Mouse (Mus musculus): Measurements from ENCODE around the gene 4933407L21Rik. TPM values are rescaled to one million over a fixed set of nuclear protein-coding genes. Genes with fewer than 3 reads are reported as not detected.

The 4933407L21Rik gene
- polyA plus RNA-seq, 1 experiment from 2014 or later: 7.1 TPM

DNA sequence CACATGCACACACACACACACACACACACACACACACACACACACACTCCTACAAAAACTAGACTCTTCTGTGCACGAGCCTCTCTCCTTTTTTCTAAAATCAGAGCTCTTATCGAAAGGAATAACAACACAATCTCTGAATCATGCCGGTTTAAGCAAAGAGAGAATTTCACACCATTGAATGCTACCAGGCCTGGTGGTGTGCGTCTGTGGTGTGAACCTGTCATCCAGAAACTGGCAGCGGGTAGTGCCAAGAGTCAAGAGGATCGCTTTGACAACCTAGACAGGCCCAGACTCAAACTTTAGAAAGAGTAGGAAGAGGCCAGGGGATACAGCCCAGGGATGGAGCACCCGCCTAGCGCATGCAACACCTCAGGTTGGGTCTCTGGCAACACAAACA is 14.0 kb downstream of the 4933407L21Rik start:
- no peaks in the 10 kb centered on the region for H3K4me1 ChIP-seq (replicated peaks)
- 88% methylated on average over 8 of the region's 8 CpGs for WGBS
- H3K4me3 ChIP-seq: no peak overlapping the region
- H3K9me3 ChIP-seq: 0 out of 2 replicates have a peak, but pooled peaks cover 3% of the 10 kb centered on the region
- H3K36me3 ChIP-seq: no peaks in the 10 kb centered on the region
- no peak overlapping the region for H3K27ac ChIP-seq (replicated peaks)
- no peak overlapping the region for H3K9ac ChIP-seq
- H3K27me3 ChIP-seq: no peaks in the 10 kb centered on the region
- ATAC-seq (ENCODE audit: low FRiP score, low read depth): no peak
- H3K4me2 ChIP-seq: no peak overlapping the region

GRCm38 (mm10) chr1:85949085-85949684 is 20.9 kb downstream of the 4933407L21Rik start:
- Histone ChIP-seq H3K9ac (no peak overlapping the region), H3K36me3 (no peaks in the 10 kb centered on the region), H3K27ac (replicated peaks) (no peak overlapping the region), H3K4me3 (no peak overlapping the region), H3K4me2 (no peak overlapping the region), H3K27me3 (no peaks in the 10 kb centered on the region), H3K9me3 (0 out of 2 replicates have a peak, but pooled peaks cover 3% of the 10 kb centered on the region), H3K4me1 (replicated peaks) (no peaks in the 10 kb centered on the region)
- ATAC-seq (ENCODE audit: low FRiP score, low read depth): no peak
- WGBS: 86% methylated on average over 2 of the region's 2 CpGs

DNA sequence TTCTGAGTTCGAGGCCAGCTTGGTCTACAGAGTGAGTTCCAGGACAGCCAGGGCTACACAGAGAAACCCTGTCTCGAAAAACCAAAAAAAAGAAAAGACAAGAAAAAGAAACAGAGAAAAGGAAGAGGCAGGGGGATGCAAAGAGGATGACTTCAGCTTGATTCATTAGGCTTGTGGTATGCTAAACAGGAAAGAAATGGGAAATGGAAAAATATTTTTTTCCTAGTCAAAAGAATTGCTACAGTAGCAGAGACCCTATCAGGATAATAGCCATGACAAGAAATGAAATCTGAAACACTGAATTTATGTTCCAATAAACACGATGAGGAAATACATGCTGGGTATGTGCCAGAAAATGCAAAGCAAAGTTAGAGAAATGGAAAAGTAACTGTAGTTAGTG is 26.9 kb downstream of the 4933407L21Rik start:
- Histone ChIP-seq H3K27ac (replicated peaks) (no peak overlapping the region), H3K4me2 (no peak overlapping the region), H3K27me3 (no peaks in the 10 kb centered on the region), H3K4me3 (no peak overlapping the region), H3K4me1 (replicated peaks) (0 out of 2 replicates have a peak, but pooled peaks cover 4% of the 10 kb centered on the region), H3K36me3 (no peaks in the 10 kb centered on the region), H3K9me3 (no peaks in the 10 kb centered on the region), H3K9ac (no peak overlapping the region)
- no peak for ATAC-seq (ENCODE audit: low FRiP score, low read depth)
- 77% methylated on average over 3 of the region's 3 CpGs for WGBS

GRCm38 (mm10) chr1:85957290-85957689 is 29.0 kb downstream of the 4933407L21Rik start:
- 78% methylated on average over 5 of the region's 5 CpGs for WGBS
- no peak overlapping the region for H3K4me3 ChIP-seq
- H3K9me3 ChIP-seq: no peaks in the 10 kb centered on the region
- no peaks in the 10 kb centered on the region for H3K27me3 ChIP-seq
- ATAC-seq (ENCODE audit: low FRiP score, low read depth): 0 out of 2 replicates have a peak, but pooled peaks have one; percentile 3
- no peak overlapping the region for H3K27ac ChIP-seq (replicated peaks)
- no peaks in the 10 kb centered on the region for H3K36me3 ChIP-seq
- no peak overlapping the region for H3K9ac ChIP-seq
- 0 out of 2 replicates have a peak, but pooled peaks cover 4% of the 10 kb centered on the region for H3K4me1 ChIP-seq (replicated peaks)
- H3K4me2 ChIP-seq: no peak overlapping the region

DNA sequence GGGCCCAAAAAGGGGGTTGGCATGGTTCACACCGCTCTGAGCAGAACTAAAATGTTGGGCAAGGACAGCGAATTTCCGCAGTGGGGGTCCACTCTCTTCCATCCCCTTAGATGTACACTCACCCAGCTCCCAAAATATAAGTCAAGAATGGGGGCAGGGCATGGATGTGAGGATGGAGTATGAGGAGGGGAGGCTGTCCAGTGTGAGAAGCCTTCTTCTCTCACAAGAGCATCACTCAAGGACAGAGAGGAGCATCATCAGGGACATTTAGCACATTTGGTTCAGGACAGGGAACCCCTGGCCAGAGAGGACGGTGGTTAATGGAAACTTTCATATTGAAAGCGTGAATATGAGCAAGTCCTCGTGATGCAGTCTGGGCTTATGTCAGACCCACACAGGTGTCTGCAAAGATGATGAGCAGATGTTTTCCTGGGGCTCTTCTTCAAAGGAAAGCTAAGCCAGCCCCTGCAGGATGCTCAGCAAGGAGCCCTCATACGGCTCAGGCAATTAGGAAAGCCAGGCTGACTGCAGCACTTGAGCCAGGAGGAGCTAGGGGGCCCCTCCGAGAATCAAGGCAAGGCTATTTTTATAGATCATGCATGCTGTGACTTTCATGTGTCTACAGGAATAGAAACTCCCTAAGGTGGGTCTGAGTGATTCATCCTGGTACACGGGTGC is 29.8 kb downstream of the 4933407L21Rik start:
- peak; percentile 42; the same call in 1 of the 2 replicates for ATAC-seq (ENCODE audit: low FRiP score, low read depth)
- Histone ChIP-seq H3K27ac (replicated peaks) (no peak overlapping the region), H3K36me3 (no peaks in the 10 kb centered on the region), H3K4me3 (no peak overlapping the region), H3K9me3 (no peaks in the 10 kb centered on the region), H3K27me3 (no peaks in the 10 kb centered on the region), H3K9ac (no peak overlapping the region), H3K4me1 (replicated peaks) (0 out of 2 replicates have a peak, but pooled peaks cover 4% of the 10 kb centered on the region), H3K4me2 (no peak overlapping the region)
- 55% methylated on average over 9 of the region's 9 CpGs for WGBS

DNA sequence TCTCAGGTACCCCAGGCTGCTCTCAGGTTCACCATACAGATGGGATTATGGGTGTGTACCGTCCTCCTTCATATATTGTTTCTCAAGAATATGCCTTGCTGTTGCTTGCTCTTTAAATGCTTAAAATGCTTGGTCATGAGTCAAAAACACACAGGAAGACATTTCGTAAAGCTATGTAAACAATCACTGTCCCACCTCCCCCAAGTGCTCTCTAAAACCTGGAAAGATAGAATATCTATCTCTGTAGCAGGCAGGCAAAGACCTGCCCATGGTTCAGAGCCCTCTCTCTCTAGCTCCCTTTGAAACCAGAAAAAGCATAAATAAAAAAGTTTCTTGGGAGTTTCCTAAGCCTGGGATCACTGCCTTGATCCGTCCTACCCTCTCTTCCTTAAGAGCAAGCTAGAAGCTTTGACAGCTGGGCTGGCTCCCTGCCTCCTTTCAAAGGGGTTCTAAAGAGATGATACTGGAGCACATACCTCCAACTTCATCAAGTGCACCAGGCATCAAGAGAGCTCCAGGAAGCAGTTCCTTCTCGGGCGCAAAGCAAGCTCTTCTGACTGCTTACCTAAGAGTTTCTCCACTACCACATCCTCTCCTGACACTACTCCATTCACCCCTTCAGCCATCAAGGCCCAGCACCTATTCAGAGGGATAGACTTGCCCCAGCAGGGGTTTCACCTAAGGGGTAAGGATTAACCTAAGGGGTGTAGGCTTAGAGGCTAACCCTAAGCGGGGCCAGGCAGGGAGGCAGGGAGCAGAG is 31.0 kb downstream of the 4933407L21Rik start:
- Histone ChIP-seq H3K4me1 (replicated peaks) (0 out of 2 replicates have a peak, but pooled peaks cover 4% of the 10 kb centered on the region), H3K27ac (replicated peaks) (no peak overlapping the region), H3K4me2 (no peak overlapping the region), H3K9ac (no peak overlapping the region), H3K27me3 (no peaks in the 10 kb centered on the region), H3K9me3 (no peaks in the 10 kb centered on the region), H3K36me3 (no peaks in the 10 kb centered on the region), H3K4me3 (no peak overlapping the region)
- WGBS: 65% methylated on average over 6 of the region's 6 CpGs
- ATAC-seq (ENCODE audit: low FRiP score, low read depth): no peak

GRCm38 (mm10) chr1:85959889-85960276 is 31.6 kb downstream of the 4933407L21Rik start:
- Histone ChIP-seq H3K4me2 (no peak overlapping the region), H3K36me3 (no peaks in the 10 kb centered on the region), H3K4me1 (replicated peaks) (0 out of 2 replicates have a peak, but pooled peaks cover 4% of the 10 kb centered on the region), H3K9ac (no peak overlapping the region), H3K27me3 (no peaks in the 10 kb centered on the region), H3K4me3 (no peak overlapping the region), H3K27ac (replicated peaks) (no peak overlapping the region), H3K9me3 (no peaks in the 10 kb centered on the region)
- ATAC-seq (ENCODE audit: low FRiP score, low read depth): no peak
- WGBS: 86% methylated on average over 2 of the region's 2 CpGs

- ATAC-seq (ENCODE audit: low FRiP score, low read depth): no peak
- Histone ChIP-seq H3K4me2 (no peak within 1 kb of the TSS), H3K36me3 (no peaks in the 10 kb centered on the region), H3K27ac (replicated peaks) (no peak within 1 kb of the TSS), H3K4me3 (no peak within 1 kb of the TSS), H3K4me1 (replicated peaks) (0 out of 2 replicates have a peak, but pooled peaks cover 4% of the 10 kb centered on the region), H3K9ac (no peak within 1 kb of the TSS), H3K9me3 (no peaks in the 10 kb centered on the region), H3K27me3 (no peaks in the 10 kb centered on the region)
- WGBS: 86% methylated on average over 5 of the region's 5 CpGs
These were observed 32.6 kb downstream of the 4933407L21Rik start, which contains the start of gene Gpr55 for GRCm38 (mm10) chr1:85960873-85961272. Gpr55 (minus strand) TSS chr1:85961007.

GRCm38 (mm10) chr1:85962081-85962480 is 33.8 kb downstream of the 4933407L21Rik start:
- Histone ChIP-seq H3K27me3 (no peaks in the 10 kb centered on the region), H3K9me3 (no peaks in the 10 kb centered on the region), H3K27ac (replicated peaks) (no peak overlapping the region), H3K4me3 (no peak overlapping the region), H3K4me2 (no peak overlapping the region), H3K9ac (no peak overlapping the region), H3K4me1 (replicated peaks) (0 out of 2 replicates have a peak, but pooled peaks cover 4% of the 10 kb centered on the region), H3K36me3 (no peaks in the 10 kb centered on the region)
- 87% methylated on average over 3 of the region's 3 CpGs for WGBS
- no peak for ATAC-seq (ENCODE audit: low FRiP score, low read depth)

DNA sequence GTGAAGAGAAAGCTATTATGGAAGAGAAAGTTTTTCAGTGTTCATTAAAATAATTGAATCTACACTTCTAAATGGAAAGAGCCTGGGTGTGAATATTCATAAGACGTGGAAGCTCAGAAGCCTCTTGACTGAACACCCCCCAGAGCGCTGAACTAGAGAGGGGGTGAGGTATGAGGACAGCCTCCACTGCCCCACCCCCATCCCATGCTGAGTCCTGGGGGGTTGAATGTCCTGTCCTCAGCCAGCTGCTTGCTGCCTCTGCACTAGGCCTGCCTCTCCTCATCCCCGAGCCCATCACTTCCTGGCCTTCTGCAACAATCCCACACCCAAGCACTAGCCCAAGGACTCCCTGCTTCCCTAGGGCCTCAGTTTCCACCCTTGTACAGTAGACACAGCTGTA is 37.6 kb downstream of the 4933407L21Rik start:
- Histone ChIP-seq H3K9ac (no peak overlapping the region), H3K27me3 (no peaks in the 10 kb centered on the region), H3K4me1 (replicated peaks) (no peaks in the 10 kb centered on the region), H3K4me2 (no peak overlapping the region), H3K9me3 (no peaks in the 10 kb centered on the region), H3K36me3 (no peaks in the 10 kb centered on the region), H3K27ac (replicated peaks) (no peak overlapping the region), H3K4me3 (no peak overlapping the region)
- no peak for ATAC-seq (ENCODE audit: low FRiP score, low read depth)
- WGBS: 69% methylated on average over 3 of the region's 3 CpGs

GRCm38 (mm10) chr1:85969081-85969480 is 40.8 kb downstream of the 4933407L21Rik start:
- 74% methylated on average over 1 of the region's 1 CpGs for WGBS
- Histone ChIP-seq H3K27me3 (no peaks in the 10 kb centered on the region), H3K27ac (replicated peaks) (peak overlapping the region; percentile 71), H3K4me2 (no peak overlapping the region), H3K36me3 (no peaks in the 10 kb centered on the region), H3K9ac (no peak overlapping the region), H3K4me3 (no peak overlapping the region), H3K9me3 (no peaks in the 10 kb centered on the region), H3K4me1 (replicated peaks) (no peaks in the 10 kb centered on the region)
- ATAC-seq (ENCODE audit: low FRiP score, low read depth): peak; percentile 65

- Histone ChIP-seq H3K9me3 (no peaks in the 10 kb centered on the region), H3K27me3 (no peaks in the 10 kb centered on the region), H3K4me1 (replicated peaks) (no peaks in the 10 kb centered on the region), H3K9ac (no peak overlapping the region), H3K4me3 (no peak overlapping the region), H3K36me3 (no peaks in the 10 kb centered on the region), H3K27ac (replicated peaks) (peak overlapping the region; percentile 71), H3K4me2 (no peak overlapping the region)
- WGBS: 57% methylated on average over 1 of the region's 1 CpGs
- peak; percentile 86 for ATAC-seq (ENCODE audit: low FRiP score, low read depth)
These were observed 41.2 kb downstream of the 4933407L21Rik start for GRCm38 (mm10) chr1:85969519-85969918.
